Mouse (Mus musculus) C2C12 (cell line): ENCODE data around the gene Tpo. TPM values are rescaled to one million over a fixed set of nuclear protein-coding genes. Genes with fewer than 3 reads are reported as not detected.

Experiments used
- H3K27me3 ChIP-seq: one replicate; pipeline ENCODE4 v1.6.1; 2011; ENCODE audit not compliant: control insufficient read depth, insufficient read depth, insufficient read length
- H3K36me3 ChIP-seq: one replicate; pipeline ENCODE4 v1.6.1; 2011; ENCODE audit not compliant: control insufficient read depth, insufficient read depth
- H3K4me3 ChIP-seq: one replicate; pipeline ENCODE4 v1.5.1; 2011; ENCODE audit warnings: mild to moderate bottlenecking, control low read depth; ENCODE audit not compliant: poor library complexity, insufficient read depth, severe bottlenecking
- H3K79me2 ChIP-seq: one replicate; pipeline ENCODE4 v1.6.1; 2011; ENCODE audit not compliant: control insufficient read depth, insufficient read depth
- H3K79me3 ChIP-seq: one replicate; pipeline ENCODE4 v1.6.1; 2011; ENCODE audit warnings: low read depth, control low read depth
- H3ac ChIP-seq: one replicate; pipeline ENCODE3; 2011; ENCODE audit warnings: low read depth; ENCODE audit not compliant: control insufficient read depth, insufficient read length
- CEBPB ChIP-seq: IDR thresholded peaks from one replicate; pipeline ENCODE4 v1.6.1; 2011; ENCODE audit warnings: low read depth, mild to moderate bottlenecking, control low read depth, moderate library complexity
- CTCF ChIP-seq: IDR thresholded peaks from one replicate; pipeline ENCODE4 v1.5.1; 2011; ENCODE audit not compliant: control insufficient read depth, insufficient read depth, insufficient read length
- FOSL1 ChIP-seq: IDR thresholded peaks from one replicate; pipeline ENCODE4 v1.8.0; 2011; ENCODE audit warnings: mild to moderate bottlenecking, low read length; ENCODE audit not compliant: poor library complexity, insufficient read depth, severe bottlenecking
- MAX ChIP-seq: IDR thresholded peaks from one replicate; pipeline ENCODE4 v1.6.1; 2011; ENCODE audit warnings: mild to moderate bottlenecking, control low read depth
- MYOD1 ChIP-seq: IDR thresholded peaks from one replicate; pipeline ENCODE4 v1.6.1; 2011; ENCODE audit warnings: low read depth; ENCODE audit not compliant: control insufficient read depth, insufficient read length
- MYOG ChIP-seq: IDR thresholded peaks from one replicate; pipeline ENCODE4 v1.6.1; 2011; ENCODE audit not compliant: control insufficient read depth, insufficient read length; ENCODE audit errors: extremely low read depth
- USF1 ChIP-seq: IDR thresholded peaks from one replicate; pipeline ENCODE4 v1.6.1; 2011; ENCODE audit warnings: low read depth, mild to moderate bottlenecking, control low read depth, moderate library complexity
- polyA plus RNA-seq: library from polyadenylated mRNA; unstranded; fragments of >200 nt; fragmentation: generic; extraction: Trizol; gene quantifications from one replicate; pipeline ENCODE4 v1.2.1, GENCODE M21; 2012; ENCODE audit warnings: missing spikeins

Gene Tpo
- polyA plus RNA-seq, 1 experiment = not detected

GRCm38 (mm10) chr12:30142085-30142484 is 9.7 kb upstream of the Tpo start:
- Histone ChIP-seq H3K36me3 (no peaks in the 10 kb centered on the region), H3K79me2 (no peaks in the 10 kb centered on the region), H3K4me3 (no peak overlapping the region), H3K27me3 (no peaks in the 10 kb centered on the region), H3K79me3 (no peaks in the 10 kb centered on the region), H3ac (no peak overlapping the region)
- no peak for TF ChIP-seq FOSL1
- no peak for TF ChIP-seq MAX
- TF ChIP-seq USF1 = no peak
- no peak for TF ChIP-seq MYOD1
- no peak for TF ChIP-seq CEBPB
- TF ChIP-seq MYOG = no peak
- no peak for TF ChIP-seq CTCF

GRCm38 (mm10) chr12:30129411-30129716 is 3.1 kb downstream of the Tpo start:
- no peaks in the 10 kb centered on the region for H3K36me3 ChIP-seq
- H3K79me2 ChIP-seq = no peaks in the 10 kb centered on the region
- TF ChIP-seq CEBPB = no peak
- no peak overlapping the region for H3K4me3 ChIP-seq
- H3ac ChIP-seq = no peak overlapping the region
- no peaks in the 10 kb centered on the region for H3K27me3 ChIP-seq
- H3K79me3 ChIP-seq = no peaks in the 10 kb centered on the region

GRCm38 (mm10) chr12:30128561-30129410 is 3.6 kb downstream of the Tpo start:
- Histone ChIP-seq H3K79me2 (no peaks in the 10 kb centered on the region), H3K36me3 (no peaks in the 10 kb centered on the region), H3K4me3 (no peak overlapping the region), H3K27me3 (no peaks in the 10 kb centered on the region), H3K79me3 (no peaks in the 10 kb centered on the region), H3ac (no peak overlapping the region)
- TF ChIP-seq MAX (no peak), CTCF (no peak), CEBPB (no peak), MYOG (no peak), FOSL1 (no peak), MYOD1 (no peak), USF1 (no peak)

- Histone ChIP-seq H3K36me3 (no peaks in the 10 kb centered on the region), H3K27me3 (no peaks in the 10 kb centered on the region), H3ac (no peak overlapping the region), H3K4me3 (no peak overlapping the region), H3K79me2 (no peaks in the 10 kb centered on the region), H3K79me3 (no peaks in the 10 kb centered on the region)
- no peak for TF ChIP-seq MYOD1
- no peak for TF ChIP-seq MYOG
- no peak for TF ChIP-seq CTCF
- TF ChIP-seq FOSL1 = no peak
- no peak for TF ChIP-seq USF1
- no peak for TF ChIP-seq MAX
- no peak for TF ChIP-seq CEBPB
Measured at GRCm38 (mm10) chr12:30122347-30122746, 10.1 kb downstream of the Tpo start.

- Histone ChIP-seq H3K27me3 (peaks cover 3% of the 10 kb centered on the region), H3K36me3 (no peaks in the 10 kb centered on the region), H3ac (no peak overlapping the region), H3K79me2 (no peaks in the 10 kb centered on the region), H3K4me3 (no peak overlapping the region), H3K79me3 (no peaks in the 10 kb centered on the region)
- TF ChIP-seq MAX = no peak
- TF ChIP-seq USF1 = no peak
- no peak for TF ChIP-seq CTCF
- no peak for TF ChIP-seq MYOG
- TF ChIP-seq MYOD1 = no peak
- no peak for TF ChIP-seq FOSL1
- no peak for TF ChIP-seq CEBPB
Measured at GRCm38 (mm10) chr12:30112271-30112670, 20.2 kb downstream of the Tpo start.

GRCm38 (mm10) chr12:30109646-30110605 is 22.5 kb downstream of the Tpo start:
- TF ChIP-seq MYOD1 = no peak
- no peak for TF ChIP-seq MYOG
- TF ChIP-seq USF1 = no peak
- TF ChIP-seq CTCF = no peak
- TF ChIP-seq MAX = no peak
- TF ChIP-seq CEBPB = no peak
- TF ChIP-seq FOSL1 = no peak
- Histone ChIP-seq H3K79me2 (no peaks in the 10 kb centered on the region), H3K27me3 (peaks cover 3% of the 10 kb centered on the region), H3ac (no peak overlapping the region), H3K36me3 (no peaks in the 10 kb centered on the region), H3K4me3 (no peak overlapping the region), H3K79me3 (no peaks in the 10 kb centered on the region)
